Mouse (Mus musculus) common myeloid progenitor, adult 5-6 weeks (primary cell): ENCODE measurements at regions not wholly inside any gene's neighbourhood (a gene's known extent, or its start where the extent isn't known, plus 50 kb on each side); places are given as distances from the start of the nearest gene placed in this dataset.
A peak's percentile ranks its signal among the peaks of the same experiment; 100 is the strongest.

Experiments
- ATAC-seq: replicated peaks from 2 replicates; pipeline ENCODE4 v1.8.0; 2016; ENCODE audit warnings: low read depth, mild to moderate bottlenecking, moderate TSS enrichment, inconsistent platforms; ENCODE audit not compliant: poor library complexity, severe bottlenecking

DNA sequence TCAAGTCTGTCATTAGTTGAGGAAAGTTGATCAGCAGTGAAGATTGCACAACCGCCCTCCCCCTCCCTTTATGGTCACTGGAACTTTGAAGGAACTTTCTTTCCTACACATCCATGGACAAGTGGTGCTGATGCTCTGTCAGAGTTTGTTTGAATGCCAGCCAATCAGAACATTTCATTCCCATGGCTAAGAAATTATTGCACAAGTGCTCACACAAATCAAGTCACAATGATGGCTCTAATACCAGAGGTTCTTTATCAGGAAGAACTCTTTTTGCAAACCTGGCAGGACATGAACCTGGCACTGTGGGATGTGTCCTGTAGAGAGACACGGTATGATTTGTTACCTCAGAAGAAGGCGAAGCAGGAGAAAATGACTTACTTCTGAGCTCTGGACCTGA is 54.3 kb upstream of the Spry2 start:
- ATAC-seq: no peak

DNA sequence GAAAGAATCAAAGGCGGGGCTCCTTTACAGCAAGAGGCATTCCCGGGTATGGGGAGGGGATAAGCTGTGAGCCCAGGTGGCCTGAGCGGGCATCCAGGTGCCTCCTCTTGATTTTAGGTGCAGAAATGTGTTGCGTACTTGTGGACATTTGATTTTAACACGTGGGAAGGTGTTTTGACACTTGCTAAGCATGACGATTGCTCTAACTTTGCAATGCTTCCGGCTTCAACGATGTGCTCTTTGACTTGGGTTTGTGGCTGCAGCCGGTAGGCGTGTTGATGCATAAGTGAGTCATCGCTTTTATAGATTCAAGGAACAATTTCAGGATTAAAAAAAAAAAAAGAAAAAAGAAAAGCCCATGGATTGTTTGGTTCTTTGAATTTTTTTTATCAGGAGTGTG is 58.5 kb upstream of the Spry2 start:
- ATAC-seq: no peak

DNA sequence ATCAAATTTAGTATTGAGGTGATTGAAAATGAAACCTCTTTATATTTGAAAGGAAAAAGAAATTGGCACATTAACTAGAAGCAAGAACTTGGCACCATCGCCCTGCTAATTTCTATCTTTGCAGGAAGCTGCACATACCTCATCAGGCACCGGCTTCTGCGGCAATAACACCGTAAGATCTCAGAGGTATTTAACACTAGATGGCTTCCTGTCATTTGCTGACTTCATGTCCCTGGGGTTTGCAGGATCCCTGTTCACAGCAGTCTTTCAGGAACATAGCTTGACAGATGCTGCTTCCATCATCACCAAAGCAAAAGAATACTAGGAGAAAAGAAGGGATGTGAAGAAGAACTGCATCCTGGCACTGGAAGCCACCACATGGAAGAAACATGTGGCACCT is 60.2 kb upstream of the Spry2 start:
- no peak for ATAC-seq

DNA sequence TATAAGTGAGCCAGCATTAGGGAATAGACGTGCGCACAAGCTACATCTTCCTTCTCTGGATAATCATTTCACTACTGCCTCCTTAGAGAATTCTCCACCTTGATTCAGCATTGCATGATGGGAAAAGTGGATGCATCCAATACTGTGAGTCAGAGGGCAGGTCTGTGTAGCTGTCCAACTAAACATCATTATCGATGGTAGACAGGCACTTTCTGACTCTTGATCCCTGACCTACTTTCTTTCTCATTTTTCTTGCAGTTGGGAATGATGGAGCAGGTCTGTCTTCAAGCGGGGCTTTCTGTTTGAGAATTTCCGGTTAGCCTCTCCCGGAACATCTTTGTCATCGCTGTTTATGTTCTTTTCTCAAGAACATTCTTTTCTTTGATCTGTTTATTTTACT is 61.4 kb upstream of the Spry2 start:
- no peak for ATAC-seq

DNA sequence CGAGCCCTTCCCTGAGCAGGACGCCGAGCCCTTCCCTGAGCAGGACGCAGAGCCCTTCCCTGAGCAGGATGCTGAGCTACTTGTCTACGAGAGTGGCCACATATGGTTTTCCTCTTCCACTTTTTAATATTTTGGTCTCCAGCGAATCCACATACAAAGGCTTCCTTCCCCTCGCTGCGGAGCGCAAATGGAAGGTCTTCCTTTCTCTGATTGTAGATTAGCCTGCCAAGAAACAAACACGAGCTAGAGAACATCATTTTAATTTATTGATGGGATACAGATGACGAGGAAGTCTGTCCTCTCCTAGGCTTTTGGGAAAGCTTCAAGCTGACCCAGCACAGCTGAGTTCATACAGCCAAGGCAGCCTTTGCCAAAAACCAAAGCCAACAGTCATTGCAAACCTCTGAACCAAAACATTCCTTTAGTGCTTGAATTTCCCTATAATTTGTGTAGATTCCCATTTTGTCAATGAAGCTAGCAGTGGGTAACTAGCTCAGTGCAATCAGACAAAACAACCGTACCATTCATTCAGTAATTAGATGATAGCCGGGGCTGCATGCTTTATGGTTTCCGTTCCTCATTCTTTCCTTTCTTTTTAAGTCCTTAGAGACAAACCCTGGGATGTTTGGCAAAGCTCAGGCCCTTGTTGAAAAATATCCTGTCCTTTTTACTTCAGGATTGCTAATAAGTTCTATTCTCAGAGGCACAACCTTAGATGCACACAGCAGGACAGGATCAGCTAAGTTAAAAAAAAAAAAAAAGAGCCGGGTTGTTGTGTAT is 83.1 kb upstream of the Spry2 start:
- ATAC-seq: no peak

DNA sequence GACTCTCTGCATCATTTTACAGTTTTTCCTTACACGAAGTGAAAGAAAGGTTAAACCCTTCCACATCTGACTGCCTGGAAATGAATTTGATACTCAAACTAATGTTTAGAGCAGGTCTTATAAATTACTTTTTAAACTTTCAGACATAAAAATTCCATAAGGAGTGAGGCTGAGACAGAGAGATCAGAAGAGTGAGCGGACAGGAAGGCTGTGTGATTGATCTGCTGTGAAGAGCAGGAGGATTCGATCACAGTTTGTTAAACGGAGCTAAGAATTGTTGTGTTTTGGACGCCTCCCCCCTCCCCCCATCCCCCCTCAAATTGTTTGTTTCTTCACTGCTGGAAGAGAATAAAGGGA is 83.7 kb upstream of the Spry2 start:
- ATAC-seq: no peak

DNA sequence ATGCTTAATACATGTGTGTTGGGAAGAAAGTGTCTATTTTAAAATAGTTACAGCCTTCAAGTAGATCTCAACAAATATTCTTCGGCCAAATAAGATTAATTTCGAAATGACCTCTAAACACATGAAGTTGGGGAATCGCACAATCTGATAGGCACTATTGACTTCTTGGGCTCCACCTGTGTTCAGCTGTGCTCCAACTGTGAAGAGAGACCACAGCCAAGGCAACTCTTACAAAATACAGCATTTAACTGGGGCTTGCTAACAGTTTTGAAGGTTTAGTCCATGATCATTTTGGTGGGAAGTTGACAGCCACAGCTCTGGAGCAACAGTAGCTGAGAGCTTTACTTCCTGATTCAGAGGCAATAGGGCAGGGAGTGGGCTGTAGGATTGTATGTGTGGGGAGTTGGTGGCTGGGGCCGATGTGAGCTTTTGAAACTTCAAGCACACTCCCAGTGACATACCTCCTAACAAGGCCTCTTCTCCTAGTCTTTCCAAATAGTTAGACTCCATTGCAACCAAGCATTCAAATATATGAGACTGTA is 90.8 kb upstream of the Spry2 start:
- no peak for ATAC-seq

DNA sequence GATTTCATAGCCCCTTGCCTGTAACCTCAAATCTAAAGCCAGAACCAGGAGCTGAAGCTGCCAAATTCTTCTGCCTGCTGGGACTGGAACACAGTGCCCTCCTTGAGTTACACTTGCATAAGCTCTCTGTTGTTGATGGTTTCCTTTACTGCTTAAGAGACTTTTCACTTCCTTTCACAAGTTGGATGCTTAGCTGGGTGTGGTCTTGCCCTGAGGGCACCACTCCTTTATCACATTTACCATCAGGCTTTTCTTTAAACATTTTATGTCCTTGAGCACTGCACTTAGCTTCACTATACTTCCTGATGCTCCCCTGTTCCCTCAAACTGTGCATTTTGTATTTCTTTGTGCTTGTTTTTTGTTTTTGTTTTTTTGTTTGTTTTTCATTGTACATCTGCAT is 92.1 kb upstream of the Spry2 start:
- ATAC-seq: no peak

DNA sequence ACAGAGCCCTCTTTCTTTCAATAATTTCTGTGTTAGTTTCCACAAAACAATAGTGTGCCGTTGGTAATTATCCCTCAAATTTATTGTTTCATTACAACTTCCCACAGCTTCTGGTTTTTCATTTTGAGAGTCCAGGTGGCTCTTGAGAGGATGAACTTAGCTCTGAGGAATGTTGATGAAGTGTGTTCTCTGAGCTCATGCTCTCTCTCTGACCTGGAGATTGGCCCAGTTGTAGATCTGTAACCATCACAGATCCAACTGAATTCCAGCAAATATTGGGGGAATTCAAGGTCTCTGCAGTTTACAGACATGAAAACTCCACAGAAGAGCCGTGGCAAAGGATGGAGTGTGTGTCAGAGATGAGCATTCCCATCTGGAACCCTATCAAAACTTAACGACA is 96.5 kb upstream of the Spry2 start:
- no peak for ATAC-seq

DNA sequence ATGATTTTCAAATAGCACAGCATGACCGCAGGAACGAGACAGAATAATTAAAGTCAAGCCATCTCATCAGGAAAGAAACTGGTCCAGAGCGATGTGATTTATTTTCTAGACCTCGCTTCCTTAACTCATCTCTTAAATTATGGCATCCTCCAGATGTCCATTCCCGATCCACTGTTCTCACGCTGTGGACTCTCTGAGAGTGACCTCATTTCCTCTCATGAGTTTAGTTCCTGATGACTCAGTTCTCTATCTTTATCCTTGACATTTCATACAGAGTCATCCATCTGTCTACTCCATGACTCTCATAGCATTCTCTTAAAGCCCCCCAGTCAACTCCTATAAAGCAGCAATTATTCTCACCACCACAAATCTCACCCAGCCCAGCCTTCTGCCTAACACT is 103.2 kb upstream of the Spry2 start:
- ATAC-seq: no peak

DNA sequence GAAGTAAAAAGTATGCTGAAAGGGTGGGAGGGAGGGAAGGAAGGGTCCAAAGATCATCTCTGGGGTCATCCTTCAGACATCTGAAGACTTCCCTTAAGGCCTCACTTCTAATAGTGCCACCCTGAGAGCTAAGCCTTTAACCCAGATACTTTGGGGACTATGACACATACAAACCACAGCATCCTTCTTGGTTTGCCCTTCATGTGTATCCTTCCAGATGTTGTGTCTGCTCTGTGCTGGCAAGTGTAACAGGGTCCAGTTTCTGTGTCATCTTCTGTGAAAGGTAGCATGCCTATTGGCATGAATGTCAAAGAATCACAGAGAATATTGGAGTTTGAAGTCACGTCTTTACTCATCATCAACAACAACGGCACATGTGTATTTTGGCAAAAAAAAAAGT is 98.2 kb upstream of the Trim52 start:
- ATAC-seq: no peak

DNA sequence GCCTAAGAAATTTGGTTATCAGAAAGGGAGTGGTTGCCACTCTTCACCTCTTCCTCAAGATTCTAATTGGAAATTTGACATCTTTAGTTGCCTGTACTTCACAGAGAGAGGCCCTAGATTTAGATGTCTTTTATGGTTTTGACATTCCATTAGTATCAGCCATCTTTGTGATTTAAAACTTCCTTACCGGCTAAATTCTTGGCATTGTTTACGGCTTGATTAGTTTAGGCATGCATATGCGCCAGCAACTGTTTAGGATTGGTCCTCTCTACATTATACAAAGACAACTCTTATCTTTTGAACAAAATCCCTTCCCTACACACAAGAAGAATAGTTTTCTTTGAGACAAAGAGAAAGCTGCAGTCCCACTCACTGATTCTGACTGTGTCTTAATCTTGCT is 97.0 kb upstream of the Trim52 start:
- ATAC-seq: no peak

DNA sequence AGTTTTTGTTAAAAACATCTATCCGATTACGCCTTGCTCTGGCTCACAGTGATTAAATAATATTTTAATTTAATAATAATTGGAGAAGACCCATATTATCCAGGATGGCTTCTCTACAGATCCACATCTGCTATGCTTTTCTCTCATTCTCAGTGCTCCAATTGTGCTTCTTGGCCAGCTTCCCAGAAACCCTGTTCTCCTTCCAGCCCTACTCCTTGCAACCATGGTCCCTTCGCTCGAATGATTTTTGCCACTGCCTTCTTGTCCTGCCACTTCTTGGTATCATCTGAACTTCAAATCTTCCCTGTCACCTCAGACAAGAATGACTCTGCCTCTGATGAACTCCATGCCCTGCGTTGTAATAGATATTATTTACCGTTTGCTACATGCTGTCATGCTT is 95.0 kb upstream of the Trim52 start:
- ATAC-seq: no peak

DNA sequence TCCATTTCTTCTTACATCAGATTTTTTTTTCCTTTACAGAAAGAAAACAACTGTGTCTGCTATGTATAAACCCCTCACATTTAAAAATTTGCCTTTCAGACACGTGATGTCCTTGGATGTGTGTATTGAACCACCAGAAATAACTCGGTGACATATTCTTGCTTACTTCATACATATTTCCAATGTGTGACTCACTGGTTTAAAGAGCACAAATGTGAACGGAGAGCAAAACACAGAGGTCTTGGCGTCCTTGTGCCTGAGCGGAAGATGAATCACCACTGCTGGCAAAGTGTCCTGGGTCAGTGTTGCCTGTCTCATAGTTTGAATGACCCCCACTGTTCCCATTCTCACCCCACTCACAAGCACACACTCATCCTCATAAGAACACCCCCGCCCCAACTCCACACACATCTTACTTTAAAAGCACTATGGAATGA is 94.0 kb upstream of the Trim52 start:
- ATAC-seq: no peak

DNA sequence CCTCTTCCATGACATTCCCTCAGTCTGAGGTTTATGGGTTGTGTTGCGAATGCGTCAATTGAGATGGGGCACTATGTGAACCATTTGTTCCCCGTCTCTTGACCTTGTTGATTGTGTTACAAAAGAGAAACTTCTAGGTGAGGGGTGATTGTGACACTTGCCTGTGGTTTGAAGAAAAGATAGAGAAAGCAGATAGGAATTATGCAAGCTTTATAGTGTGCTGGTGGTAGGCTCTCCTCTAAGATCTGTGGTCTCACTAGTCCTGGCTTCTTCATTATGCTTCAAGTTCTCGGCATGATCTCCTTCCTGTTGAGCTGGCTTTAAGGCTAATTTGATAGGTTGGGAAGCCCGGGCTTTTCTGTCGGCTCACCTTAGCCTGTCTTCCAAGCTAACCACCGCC is 83.2 kb upstream of the Trim52 start:
- peak; percentile 92 for ATAC-seq

DNA sequence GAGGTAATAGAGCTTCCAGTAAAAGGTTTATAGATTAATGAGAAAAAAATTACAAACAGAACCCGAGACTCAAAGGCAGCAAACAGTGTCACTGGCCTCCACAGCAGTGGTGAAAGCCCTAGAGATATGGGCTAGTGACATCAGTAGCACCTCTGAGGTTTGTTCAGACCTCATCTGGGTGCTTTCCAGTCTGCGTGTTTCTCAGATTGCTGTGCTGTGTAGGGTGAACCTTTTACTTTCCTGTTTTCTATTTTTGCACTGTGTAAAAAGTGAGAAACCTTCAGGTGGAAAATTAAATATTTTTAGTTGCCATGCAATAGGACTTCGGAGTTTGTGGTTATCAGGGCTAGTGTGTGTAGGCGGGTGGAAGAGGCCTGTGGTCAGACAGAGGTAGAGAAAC is 79.2 kb upstream of the Trim52 start:
- no peak for ATAC-seq

DNA sequence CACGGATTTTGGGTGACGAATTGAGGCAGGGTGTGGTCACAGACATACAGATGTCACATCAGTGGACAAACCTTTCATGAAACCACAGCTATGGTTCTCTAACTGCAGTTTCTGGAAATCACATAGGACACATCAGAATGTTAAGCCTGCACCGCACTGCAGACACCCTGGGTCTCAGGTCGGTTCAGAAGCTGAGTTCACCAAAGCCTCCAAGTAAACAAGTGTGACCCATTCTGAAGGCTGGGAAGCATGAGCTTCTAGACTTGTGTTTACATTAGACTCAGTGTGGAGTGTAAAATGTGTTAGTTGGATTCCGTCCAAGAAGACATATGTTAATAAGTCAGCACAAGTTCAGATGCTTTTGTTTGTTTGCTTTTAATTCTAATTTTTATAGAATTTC is 78.3 kb upstream of the Trim52 start:
- ATAC-seq: no peak

DNA sequence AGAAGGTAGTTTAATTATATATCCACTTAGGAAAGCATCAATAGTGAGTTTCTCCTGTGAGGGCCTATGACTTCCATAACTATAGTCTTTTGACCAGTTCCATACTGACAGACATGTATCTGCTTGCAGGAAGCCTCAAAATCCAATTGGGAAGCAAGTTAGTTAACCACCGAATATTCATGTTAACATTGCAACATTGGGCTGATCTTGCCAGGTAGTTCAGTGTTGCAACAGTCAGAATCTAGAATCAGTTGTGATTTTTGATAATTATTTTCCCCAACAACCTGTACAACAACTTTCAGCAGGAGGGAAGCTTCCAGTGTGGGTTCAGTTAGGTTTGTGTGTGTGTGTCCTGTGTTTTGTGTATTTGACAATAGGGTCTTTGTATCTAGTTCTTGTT is 74.9 kb upstream of the Trim52 start:
- no peak for ATAC-seq

DNA sequence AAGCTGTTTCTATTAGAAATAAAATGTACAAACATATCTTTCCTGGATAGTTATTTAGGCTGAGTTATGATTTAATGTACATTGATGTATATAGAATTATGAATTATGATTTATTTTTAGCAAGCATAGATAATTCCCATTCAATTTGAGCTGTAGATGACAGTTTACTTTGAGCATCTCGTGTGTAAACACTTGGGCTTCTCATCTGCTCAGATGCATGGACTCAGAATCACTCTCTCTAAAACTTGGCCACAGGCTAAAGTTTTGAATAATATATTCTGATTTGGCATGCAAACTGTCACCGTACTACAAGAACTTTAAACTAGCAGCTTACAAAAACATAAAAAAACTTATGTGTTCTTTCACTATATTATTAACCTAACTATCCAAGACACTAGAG is 72.2 kb upstream of the Trim52 start:
- no peak for ATAC-seq

DNA sequence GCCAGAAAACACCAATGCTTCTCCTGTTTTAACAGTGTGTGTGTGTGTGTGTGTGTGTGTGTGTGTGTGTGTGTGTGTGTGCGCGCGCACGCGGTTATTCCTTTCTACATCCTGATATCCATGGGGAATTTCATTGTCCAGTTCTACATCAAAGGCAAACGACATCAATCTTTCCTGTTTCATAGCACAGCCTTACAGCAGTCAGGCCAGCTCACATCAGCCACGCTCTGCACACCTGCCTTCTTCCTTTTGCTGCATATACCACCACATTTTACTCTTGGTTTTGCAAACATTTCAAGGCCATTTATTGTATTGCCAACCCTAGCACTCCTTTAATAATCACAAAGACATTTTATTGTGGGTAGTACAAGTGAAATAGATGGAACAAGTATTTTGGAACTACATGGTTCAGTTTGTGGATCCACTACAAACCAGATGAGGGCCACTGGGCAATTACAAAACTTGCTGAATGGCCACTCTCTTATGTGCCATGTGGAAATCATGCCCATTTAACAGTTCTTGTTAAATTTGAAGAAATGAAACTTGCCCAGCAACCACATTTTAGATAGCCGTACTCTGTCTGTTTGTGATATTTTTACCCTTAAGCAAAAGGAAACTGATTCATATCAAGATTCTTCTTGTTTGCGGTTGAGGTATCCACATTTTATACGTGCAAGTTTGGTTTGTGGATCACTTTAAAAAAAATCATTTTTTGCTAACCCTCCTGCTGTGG is 70.9 kb upstream of the Trim52 start:
- 0 out of 2 replicates have a peak, but pooled peaks have one; percentile 39 for ATAC-seq

DNA sequence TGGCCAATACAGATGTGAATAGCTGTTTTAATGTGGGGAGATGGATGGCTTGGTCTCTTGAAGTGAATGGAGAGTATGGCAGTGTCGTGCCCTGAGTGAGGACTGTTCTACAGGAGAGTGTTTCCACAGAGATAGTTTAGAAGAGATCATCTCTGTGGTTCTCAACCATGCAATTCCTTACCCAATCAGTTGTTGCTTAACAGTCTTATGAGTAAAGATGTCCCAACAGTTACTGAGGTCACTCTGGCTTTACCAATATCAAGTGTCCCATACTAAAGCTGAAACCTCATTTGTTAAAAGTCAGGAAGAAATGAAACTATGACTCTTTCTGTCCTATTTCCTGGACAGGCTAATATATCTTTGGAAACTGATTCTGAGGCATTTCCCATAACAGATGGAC is 61.7 kb upstream of the Trim52 start:
- 0 out of 2 replicates have a peak, but pooled peaks have one; percentile 42 for ATAC-seq

DNA sequence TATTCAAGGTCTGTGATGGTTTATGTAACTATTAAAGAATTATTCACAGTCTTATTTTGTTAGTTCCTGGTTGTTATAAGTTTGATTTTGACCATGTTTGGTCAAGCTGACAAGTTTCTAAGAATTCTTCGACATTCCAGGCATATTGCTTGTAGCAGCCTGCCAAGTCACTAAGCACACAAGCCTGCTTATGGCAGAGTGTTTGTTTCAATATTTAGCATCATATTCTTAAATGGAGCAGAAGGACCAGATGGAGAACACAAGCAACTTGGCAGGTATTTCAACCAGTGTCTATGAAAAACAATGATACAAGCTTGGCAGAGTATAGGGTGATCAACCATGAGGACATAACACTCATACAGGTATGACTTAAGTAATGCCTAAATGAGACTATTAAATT is 55.8 kb upstream of the Trim52 start:
- no peak for ATAC-seq
